Mouse (Mus musculus): ENCODE measurements around the gene Abcc3.
"Not testable (repeated sequence)": the region's sequence is repeated elsewhere in the genome, so short reads cannot be mapped to it uniquely, and the experiment has no call there.

Abcc3 gene

GRCm38 (mm10) chr11:94402731-94403130 is 9.9 kb upstream of the Abcc3 start:
- no peak for DNase-seq (ENCODE audit: low read depth, low spot score)

- DNase-seq (ENCODE audit: low read depth, low spot score), result not testable (repeated sequence)
Measured at GRCm38 (mm10) chr11:94402029-94402428, 9.2 kb upstream of the Abcc3 start.

- DNase-seq (ENCODE audit: low read depth, low spot score), result no peak
Measured at GRCm38 (mm10) chr11:94400996-94401395, 8.2 kb upstream of the Abcc3 start.

GRCm38 (mm10) chr11:94394107-94394506 is 1.3 kb upstream of the Abcc3 start:
- no peak for DNase-seq (ENCODE audit: low read depth, low spot score)

- not testable (repeated sequence) for DNase-seq (ENCODE audit: low read depth, low spot score)
Measured at GRCm38 (mm10) chr11:94393490-94393889, 693 bp upstream of the Abcc3 start.

- DNase-seq (ENCODE audit: low read depth, low spot score), result no peak
Measured at GRCm38 (mm10) chr11:94391661-94392060, 1.1 kb downstream of the Abcc3 start.

GRCm38 (mm10) chr11:94390825-94391224 is 2.0 kb downstream of the Abcc3 start:
- no peak for DNase-seq (ENCODE audit: low read depth, low spot score)

- DNase-seq (ENCODE audit: low read depth, low spot score), result no peak
Measured at GRCm38 (mm10) chr11:94389724-94390396, 2.9 kb downstream of the Abcc3 start.

GRCm38 (mm10) chr11:94389021-94389420 is 3.8 kb downstream of the Abcc3 start:
- DNase-seq (ENCODE audit: low read depth, low spot score), result no peak

- DNase-seq (ENCODE audit: low read depth, low spot score), result no peak
Measured at GRCm38 (mm10) chr11:94387756-94388155, 5.0 kb downstream of the Abcc3 start.

GRCm38 (mm10) chr11:94385977-94386771 is 6.6 kb downstream of the Abcc3 start:
- DNase-seq (ENCODE audit: low read depth, low spot score), result peak; percentile 69

GRCm38 (mm10) chr11:94379736-94380135 is 13.1 kb downstream of the Abcc3 start:
- DNase-seq (ENCODE audit: low read depth, low spot score), result no peak

GRCm38 (mm10) chr11:94379061-94379460 is 13.7 kb downstream of the Abcc3 start:
- DNase-seq (ENCODE audit: low read depth, low spot score), result no peak

GRCm38 (mm10) chr11:94374276-94374948 is 18.4 kb downstream of the Abcc3 start:
- DNase-seq (ENCODE audit: low read depth, low spot score), result no peak

- DNase-seq (ENCODE audit: low read depth, low spot score), result peak; percentile 45
Measured at GRCm38 (mm10) chr11:94370809-94371208, 22.0 kb downstream of the Abcc3 start.

GRCm38 (mm10) chr11:94369981-94370380 is 22.8 kb downstream of the Abcc3 start:
- DNase-seq (ENCODE audit: low read depth, low spot score), result peak; percentile 20

GRCm38 (mm10) chr11:94365340-94365739 is 27.5 kb downstream of the Abcc3 start:
- DNase-seq (ENCODE audit: low read depth, low spot score), result no peak

- no peak for DNase-seq (ENCODE audit: low read depth, low spot score)
Measured at GRCm38 (mm10) chr11:94363690-94364089, 29.1 kb downstream of the Abcc3 start.

GRCm38 (mm10) chr11:94362101-94362500 is 30.7 kb downstream of the Abcc3 start:
- no peak for DNase-seq (ENCODE audit: low read depth, low spot score)

GRCm38 (mm10) chr11:94361166-94361870 is 31.5 kb downstream of the Abcc3 start:
- DNase-seq (ENCODE audit: low read depth, low spot score), result no peak

- no peak for DNase-seq (ENCODE audit: low read depth, low spot score)
Measured at GRCm38 (mm10) chr11:94359168-94359567, 33.6 kb downstream of the Abcc3 start.

Data from CD4-positive, CD25-positive, alpha-beta regulatory T cell, adult 2 months (primary cell).